Mouse (Mus musculus) gastrocnemius, adult 8-10 months (tissue): ENCODE data around the gene Ube2o. TPM values are rescaled to one million over a fixed set of nuclear protein-coding genes. Genes with fewer than 3 reads are reported as not detected.

Experiments
- DNase-seq, 2 experiments: peaks; one replicate each; pipeline ENCODE4 v3.0.0; 2022; ENCODE audit warnings: low spot score in 2 of 2
- total RNA-seq, 4 experiments: library from RNA; stranded (reverse); gene quantifications; 2 replicates each; pipeline ENCODE4 v1.2.4; 2022

Gene Ube2o
- total RNA-seq = 10 to 100 TPM; 22.4 to 27.6 (median 22.5) TPM

DNA sequence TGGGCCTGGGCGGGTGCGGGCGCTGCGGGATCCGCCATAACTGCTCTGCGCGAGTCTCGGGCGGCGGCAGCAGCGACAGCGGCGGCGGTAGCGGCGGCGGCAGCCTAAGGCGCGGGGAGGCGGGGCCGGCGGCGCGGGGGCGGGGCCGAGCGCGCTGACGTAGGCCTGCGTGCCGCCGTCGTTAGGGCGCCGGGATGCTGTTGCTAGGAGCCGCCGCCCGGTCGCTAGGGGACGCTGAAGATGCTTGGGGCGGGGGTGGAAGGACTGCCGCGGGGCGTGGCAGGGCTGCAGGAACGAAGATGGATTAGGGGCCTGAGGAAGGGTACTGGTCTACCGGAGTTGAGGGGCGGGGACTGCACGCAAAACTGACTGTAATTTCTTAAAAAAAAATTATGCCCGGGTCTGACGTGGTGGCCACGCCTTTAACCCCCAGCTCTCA, at the start of gene Ube2o:
Gene Ube2o (minus strand): TSS at position 72 of the 439 bp plus-strand sequence.
- DNase-seq = peak; percentile 77 to 82

DNA sequence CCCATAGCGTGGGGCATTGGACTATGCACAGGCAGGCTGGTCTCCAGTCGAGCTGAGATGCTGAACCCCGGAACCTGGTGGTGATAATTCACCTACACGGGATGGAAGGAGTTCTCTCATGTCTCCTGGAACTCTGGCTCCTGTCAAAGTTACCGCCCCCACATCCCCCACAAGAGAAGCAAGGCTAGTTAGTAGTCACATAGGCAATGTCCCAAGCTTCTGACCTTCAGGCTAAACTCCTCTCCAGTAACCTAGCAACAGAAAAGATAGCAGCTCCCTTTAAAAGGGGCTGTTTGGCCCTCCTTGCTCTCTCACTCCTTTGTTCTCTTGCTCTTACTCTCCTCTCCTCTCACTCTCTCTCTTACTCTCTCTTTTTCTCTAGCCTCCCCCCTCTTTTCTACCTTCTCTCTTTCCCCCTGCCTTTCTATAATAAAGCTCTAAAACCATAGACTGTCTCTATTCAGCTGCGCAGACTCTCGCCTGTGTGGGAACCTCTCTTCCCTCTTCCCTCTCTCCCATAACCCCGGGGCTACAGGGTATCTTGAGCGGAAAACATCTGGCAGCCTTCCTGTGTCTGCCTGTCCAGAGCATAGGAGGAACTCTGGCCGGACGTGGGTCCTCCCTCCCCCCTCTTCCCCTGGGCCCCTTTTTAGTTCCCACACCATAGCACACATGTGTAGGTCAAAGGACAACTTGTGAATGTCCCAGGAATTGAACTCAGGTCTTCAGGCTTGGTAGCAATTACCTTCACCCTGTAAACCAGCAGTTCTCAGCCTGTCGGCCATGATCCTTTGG, 49.1 kb upstream of the Ube2o start:
- no peak for DNase-seq

DNA sequence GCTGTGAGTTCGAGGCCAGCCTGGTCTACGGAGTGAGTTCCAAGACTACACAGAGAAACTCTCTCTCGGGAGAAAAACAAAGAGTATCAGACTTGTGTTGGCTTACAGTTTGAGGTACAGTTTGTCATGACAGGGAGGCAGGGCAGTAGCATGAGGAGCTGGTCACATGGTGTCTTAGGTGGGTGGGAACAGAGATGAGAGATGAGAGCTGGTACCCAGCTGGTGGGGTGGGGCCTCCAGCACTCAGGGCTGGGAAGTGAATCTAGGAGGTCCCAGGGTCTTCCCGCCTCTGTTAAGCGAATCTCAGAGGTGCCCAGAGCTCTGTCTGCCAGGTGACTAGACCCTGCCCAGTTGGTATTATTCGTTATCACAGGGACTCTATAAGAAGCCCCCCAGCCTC, 48.2 kb upstream of the Ube2o start:
- no peak for DNase-seq

DNA sequence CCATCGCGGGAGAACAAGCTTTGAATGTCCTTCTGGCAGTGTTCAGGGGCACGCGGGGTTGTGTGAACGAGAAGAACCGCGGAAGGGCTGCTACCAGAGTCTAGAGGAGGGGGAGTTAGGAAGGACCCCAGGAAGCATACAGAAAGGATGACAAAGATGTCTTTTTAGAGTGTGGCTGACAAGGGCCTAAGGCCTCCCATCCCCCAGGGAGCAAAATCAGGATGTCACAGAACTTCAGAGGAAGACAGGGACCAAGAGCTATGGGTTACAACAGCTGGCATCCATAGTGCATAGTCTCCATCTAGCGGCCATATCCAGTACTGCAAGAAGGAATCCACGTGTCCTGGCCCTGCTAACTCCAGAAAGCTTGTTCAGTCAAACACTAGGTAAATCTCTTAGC, 47.5 kb upstream of the Ube2o start:
- DNase-seq = peak; percentile 76 to 81

DNA sequence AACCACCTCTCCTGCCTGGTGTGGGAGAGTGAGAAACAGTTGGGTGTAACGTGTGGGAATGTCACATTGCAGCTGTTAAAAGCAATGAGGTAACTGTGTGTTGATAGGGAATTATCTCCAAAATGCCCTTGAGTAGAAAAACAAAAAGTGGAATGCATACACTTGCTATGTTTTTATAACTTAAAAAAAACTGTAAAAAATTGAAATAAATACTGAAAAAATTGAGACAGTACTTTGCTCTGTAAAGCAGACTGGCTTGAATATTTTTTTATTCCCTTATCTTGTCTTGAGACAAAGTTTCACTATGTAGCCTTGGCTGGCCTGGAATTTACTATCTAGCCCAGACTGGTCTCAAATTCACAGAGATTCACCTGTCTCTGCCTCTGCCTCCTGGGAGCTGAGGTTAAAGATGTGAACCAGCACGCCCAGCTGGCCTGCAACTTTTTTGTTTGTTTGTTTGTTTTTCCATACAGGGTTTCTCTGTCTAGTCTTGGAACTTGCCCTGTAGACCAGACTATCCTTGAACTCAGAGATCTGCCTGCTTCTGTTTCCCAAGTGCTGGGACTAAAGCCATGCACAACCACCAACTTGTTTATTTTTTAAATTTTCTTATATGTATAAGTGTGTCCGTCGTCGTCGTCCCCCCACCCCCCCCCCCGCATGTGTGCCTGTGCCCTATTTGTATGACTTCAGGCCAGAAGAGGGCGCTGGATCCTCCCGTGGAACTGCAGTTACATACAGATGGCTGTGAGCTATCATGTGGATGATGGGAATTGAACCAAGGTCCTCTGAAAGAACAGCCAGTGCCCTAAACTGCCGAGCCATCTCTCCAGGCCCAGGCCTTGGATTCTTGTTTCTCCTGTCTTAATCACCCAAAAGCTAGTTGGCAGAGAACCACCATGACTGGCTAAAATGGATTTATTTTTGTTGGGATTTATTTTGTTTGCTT, 46.1 kb upstream of the Ube2o start:
- no peak for DNase-seq

DNA sequence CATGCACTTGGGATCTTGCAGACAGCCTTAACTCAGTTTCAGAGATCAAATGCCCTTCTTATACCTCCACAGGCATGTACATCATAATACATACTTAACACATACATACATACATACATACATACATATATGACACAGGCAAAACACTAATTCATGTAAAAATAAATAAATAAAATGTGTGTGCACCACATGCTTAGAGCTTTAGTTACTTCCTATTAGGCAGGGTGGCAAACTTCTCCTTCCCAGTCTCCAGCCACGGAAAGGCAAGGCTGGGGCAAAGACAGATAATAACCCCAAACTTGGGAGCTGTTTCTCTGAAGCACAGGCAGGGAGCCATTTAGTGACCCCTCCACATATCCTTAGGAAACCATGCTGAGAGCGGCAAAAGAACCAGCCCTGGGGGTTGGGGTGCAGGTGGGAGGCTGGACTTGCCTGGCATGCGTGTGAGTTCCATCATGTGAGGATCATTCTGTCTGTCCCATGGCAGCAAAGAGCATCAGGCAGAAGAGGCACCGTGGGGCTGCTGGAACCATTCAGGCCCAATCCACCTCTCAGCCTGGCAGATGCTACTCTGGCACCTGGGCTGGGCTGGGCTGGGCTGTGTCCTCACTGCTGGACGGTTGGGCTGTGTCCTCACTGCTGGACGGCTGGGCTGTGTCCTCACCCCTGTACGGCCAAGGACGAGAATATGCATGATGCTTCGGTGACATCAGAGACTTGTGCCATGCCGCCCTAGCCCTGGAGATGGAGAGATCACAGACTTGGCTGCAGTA, 45.2 kb upstream of the Ube2o start, which contains the start of gene Rhbdf2:
Gene Rhbdf2 (minus strand): TSS at position 721 of the 773 bp plus-strand sequence.
- no peak for DNase-seq

DNA sequence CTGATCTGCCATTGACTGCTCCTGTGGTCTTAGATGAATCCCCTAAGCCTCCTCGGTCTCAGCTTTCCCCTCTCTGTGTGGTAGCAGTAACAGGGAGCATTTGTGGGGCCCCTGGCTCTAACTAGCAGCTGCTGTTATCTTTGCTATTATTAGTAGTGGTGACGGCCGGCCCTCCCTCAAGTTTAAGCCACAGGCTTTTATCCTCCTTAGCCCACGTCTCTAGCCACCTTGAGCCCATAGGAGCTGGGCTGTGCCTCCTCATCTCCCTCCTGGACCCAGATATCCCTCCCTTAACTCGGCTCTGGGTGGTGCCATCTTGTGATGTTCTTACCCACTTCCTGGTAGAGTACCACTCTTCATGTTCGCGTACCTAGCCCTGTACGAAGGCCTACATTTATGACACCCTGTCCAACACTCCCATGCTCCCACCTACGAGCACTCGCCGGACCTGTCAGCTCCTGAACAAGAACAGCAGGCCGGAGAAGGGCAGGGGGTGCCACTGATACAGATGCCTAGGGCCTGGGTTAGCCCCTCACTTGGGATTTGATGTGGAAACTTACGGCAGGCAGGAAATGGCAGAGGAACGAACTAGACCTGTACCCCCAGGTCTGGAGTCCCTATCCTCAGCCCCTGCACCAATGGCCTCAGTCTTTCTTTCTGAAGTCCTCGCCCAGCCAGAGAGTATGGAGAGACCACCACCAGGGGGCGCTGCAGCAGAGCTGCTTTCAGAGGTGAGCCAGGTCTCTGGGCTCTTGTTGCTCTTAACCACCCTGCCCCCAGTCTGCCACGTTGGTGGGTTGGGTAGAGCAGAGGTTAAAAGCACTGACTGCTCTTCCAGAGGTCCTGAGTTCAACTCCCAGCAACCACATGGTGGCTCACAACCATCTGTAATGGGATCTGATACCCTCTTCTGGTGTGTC, 44.1 kb upstream of the Ube2o start:
- DNase-seq = no peak

DNA sequence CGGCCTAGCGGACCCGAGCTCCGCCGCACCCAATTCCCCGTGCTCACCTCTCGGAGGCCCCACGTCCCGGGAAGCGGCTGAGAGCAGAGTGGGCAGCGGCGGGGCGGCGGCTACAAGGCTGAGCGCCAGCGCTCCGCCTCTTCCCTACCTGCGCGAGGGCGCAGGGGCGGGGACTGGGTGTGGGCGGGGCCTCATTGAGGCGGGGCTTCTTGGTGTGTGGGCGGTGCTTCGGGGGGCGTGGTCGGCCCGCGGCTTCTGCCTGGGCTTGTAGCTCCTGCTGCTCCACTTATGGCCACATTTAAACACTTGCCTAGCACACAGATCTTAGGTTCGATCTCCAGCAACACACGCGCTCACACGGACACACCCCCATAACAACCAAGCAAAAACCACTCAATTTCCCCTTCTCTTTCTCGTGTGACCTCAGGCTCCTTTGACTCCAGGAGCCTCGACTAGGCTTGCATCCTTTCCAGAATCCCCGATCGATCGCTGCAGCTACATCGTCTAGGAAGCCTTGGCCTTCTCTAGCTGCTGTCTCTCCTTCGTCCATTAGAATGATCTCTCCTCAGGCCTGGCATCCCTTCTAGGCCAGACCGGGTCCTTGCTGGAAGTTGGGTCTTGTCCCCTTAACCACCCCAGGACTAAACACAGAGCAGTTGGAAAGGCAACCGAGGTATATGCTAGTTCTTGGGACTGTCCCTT, 43.0 kb upstream of the Ube2o start:
- peak; percentile 82 to 85 for DNase-seq

DNA sequence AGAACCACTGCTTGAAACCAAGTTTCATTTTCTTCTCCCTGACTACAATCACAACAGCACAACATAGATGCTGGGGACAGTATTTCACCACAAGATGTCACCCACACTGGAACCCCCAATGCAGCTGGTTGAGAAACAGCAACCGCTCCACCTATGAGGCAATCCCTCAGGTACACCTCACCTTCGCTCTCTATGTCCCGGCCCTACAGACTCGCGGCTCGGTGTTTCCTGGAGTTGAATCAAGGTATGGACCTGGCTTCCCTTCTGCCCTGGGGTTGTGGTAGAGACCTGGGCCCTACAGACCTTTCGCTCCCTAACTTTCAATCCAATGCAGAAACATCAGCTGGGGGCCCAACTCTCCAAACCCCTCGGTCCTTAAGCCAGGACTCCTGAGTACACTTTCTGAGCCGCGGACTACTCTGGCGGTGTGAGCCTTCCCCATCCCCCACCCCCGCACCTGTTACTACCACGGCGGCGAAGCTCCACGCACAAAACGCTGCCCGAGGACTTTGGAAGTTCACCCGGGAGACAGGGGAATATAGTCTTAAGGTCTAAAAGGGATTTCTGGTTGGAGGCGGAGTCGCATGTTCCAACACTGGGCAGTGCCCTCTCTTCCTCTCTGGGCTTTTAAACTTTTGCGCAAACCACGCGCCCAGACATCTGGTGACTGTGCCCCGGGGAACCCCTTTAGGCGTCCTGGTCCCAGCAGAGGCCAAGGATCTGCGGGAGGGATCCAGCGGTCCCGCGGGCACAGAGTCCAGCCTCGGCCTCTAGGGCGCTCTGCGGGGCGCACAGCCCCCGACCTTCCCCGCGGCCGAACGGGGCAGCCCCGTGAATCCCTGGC, 42.3 kb upstream of the Ube2o start:
- no peak for DNase-seq

DNA sequence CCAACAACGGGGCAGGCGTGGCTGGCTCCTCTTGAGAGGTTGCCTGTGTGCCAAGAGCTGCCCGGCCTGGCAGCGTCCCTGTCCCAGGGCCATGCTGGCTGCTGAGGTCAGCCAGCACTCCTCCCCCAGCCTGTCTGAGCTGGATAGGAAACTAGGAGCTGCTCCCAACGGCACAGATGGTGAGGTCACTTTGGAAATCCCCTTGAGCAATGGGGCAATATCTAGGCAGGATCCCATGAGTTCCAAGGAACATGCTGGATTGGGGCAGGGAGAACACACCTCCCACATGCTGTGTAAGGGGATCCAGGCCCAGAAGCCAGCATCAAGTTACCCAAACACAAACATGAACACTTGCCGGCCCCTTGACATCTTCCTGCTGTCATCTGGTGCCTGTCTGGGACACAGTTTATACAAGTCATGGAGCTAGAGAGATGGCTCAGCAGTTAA, 40.0 kb upstream of the Ube2o start:
- peak; percentile 86 to 91 for DNase-seq

DNA sequence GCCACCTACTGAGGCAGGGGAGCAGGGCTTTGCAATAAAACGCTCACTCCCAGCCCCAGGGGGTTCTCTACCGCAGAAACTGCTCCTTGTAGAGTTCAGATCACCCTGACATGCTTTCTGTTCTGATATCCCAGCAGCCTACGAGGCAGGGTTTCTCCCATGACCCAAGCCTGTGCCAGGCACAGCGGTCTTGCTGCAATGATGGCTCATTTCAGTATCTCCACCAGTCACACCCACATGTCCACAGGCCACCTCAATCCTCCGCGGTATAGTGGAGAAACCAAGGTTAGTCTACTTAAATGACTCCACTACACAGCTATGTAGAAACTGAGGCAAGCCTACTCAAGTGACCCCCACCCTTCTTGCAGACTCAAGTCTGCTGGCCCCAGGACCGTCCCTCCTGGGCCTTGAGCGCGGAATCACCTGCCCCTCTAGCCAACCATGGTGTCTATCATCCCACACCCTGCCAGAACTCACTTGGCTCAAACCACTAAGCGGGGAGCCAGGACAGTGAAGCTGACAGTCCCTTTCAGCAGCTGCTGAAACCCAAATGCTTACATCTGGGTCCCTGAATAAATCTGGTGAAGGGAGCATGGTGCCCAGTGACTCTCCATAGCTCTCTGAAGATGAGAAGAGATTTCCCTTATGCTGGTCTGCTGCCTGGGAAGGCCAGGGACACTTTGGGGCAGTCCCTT, 39.5 kb upstream of the Ube2o start:
- DNase-seq = no peak

DNA sequence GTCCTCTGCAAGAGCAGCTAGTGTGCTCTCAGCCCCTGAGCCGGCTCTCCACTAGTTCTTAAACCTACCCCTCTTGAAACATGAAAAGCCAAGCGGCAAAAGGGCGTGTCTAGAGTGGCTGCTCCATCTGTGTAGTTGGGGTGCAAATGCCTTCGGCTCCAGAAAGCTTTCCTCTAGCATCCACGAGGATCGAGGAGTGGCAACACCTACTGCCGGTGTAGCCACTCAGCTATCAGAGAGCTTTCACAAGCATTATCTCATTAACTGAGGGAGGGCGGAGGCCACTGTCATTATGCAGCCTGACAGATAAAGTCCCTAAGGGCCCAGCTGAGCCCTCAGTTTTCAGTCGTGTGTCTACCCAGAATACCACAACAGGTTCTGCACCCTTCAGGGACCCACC, 38.8 kb upstream of the Ube2o start:
- no peak for DNase-seq

DNA sequence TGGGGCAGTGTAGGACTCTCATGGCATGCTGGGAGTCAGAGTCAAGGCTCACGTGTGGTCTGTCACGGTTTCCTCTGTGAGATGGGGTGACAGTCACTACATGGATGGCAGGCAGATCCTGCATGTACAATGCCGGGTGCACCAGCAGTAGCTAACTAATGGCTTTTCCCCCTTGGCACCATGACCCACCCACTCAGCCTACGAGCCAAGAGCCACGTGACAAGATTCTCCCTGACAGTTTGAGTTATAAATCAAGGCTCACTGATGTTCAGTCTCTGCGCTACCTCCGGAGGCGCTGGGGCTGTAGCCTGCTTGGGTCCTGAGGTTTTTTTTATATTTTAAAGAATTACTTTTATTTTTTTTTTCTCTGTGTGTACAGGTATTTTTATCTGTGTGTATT, 38.3 kb upstream of the Ube2o start:
- DNase-seq = no peak

DNA sequence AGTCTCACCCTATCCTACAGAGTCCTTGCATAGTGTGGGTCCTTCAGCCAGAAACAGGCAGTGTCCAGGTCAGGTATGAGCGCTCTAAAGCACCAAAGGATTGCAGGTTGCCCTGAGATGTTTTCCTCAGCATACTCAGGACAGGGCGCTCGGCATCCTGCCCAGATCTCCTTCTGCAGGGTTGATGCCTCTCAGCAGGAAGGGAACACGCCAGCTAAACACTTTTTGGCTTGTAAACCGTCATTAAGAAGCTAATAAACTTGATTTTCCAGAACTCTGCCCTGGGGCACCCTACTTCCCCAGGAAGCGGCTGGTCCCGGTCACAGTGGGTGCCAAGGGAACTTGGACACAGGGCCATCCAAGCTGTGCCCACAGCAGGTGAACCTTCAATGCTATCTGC, 37.9 kb upstream of the Ube2o start:
- DNase-seq = no peak

DNA sequence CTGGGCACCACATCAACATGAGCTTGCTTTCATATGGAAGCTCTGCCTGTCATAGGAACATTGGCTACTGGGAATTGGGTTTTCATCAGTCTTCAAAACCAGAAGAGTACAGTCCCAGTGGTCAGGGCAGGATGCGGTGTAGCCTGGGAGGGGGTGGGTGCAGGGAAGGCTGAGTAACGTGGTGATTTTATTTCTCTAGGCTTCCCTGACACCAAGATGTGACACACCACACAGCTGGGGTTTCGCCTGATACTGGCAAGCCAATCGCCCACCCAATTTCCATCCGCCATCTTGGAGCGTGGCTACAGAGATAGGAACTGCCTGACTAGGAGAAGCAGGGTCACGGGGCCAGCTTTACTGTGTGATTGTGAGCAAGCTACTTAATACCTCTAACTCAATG, 37.4 kb upstream of the Ube2o start:
- DNase-seq = no peak

DNA sequence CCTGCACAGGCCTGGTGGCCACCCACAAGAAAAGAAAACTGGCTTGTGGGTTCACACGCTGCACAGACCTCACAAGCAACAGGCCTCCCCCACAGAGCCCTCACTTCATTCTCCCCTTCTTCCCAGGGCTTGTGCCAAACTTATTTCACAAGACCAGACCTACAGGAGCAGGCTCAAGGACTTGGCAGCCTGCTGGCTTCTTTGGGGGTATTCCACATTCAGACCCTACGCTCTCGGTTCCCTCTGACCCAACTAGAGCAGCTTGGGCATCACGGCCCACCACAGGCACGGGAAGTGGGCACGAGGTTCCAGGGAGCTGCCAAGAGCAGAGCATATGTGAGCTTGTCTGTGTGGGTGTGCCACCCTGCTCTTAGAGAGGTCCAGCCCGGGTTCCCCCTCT, 36.4 kb upstream of the Ube2o start:
- DNase-seq = no peak

DNA sequence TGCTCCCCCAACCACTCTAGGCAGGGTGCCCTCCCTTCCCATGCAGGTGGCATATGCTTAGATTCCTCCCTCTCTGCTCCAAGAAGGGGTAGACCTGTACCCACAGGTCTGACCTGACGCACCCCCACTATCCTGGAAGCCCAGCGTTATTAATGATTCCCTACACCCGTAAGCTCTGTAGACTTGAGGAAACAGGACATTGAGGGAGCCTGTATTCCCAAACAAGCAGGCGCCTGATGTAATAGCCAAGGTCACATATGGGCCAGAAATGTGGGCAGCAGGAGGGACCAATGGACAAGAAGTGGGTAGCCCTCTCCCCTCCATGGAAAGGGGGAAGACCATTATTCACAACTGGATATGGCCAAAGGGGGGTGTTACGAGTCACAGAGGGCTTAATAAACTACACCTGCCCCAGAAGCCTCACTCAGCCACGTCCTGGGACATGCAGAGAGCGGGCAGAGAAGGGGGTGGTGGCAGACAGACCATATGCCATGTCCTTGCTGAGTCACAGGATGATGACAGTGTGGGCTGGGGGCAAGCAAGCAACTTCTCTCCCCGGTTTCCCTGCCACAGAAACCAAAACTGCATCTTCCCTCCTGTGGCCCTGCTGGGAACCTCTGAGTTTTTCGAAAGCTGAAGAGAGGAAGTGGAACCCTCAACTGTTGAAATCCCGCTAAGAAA, 35.3 kb upstream of the Ube2o start:
- no peak for DNase-seq
